Mouse (Mus musculus): ENCODE data around the gene Olfr1394. TPM values are rescaled to one million over a fixed set of nuclear protein-coding genes. Genes with fewer than 3 reads are reported as not detected.
"Not testable (repeated sequence)": the region's sequence is repeated elsewhere in the genome, so short reads cannot be mapped to it uniquely, and the experiment has no call there.

The Olfr1394 gene
- total RNA-seq (2021) = not detected

- DNase-seq (ENCODE audit: low spot score in 2 of 2) = no peak
- intact Hi-C loops (cut with DNase I) = no loop called here
Observed at GRCm38 (mm10) chr11:49154077-49154476, at the start of gene Olfr1394. Gene Olfr1394, plus strand, starts transcription at chr11:49154377.

- no peak for DNase-seq (ENCODE audit: low spot score in 2 of 2)
- intact Hi-C loops (cut with DNase I) = no loop called here
Observed at GRCm38 (mm10) chr11:49105752-49106151, 48.4 kb upstream of the Olfr1394 start.

GRCm38 (mm10) chr11:49107650-49108537 is 46.3 kb upstream of the Olfr1394 start:
- intact Hi-C loops (cut with DNase I) = no loop called here
- no peak for DNase-seq (ENCODE audit: low spot score in 2 of 2)

GRCm38 (mm10) chr11:49108833-49109232 is 45.3 kb upstream of the Olfr1394 start:
- peak in 1 of 2 experiments; percentile 11 for DNase-seq (ENCODE audit: low spot score in 2 of 2)
- intact Hi-C loops (cut with DNase I) = no loop called here

- no peak for DNase-seq (ENCODE audit: low spot score in 2 of 2)
- intact Hi-C loops (cut with DNase I) = no loop called here
Observed at GRCm38 (mm10) chr11:49111000-49111399, 43.2 kb upstream of the Olfr1394 start.

DNA sequence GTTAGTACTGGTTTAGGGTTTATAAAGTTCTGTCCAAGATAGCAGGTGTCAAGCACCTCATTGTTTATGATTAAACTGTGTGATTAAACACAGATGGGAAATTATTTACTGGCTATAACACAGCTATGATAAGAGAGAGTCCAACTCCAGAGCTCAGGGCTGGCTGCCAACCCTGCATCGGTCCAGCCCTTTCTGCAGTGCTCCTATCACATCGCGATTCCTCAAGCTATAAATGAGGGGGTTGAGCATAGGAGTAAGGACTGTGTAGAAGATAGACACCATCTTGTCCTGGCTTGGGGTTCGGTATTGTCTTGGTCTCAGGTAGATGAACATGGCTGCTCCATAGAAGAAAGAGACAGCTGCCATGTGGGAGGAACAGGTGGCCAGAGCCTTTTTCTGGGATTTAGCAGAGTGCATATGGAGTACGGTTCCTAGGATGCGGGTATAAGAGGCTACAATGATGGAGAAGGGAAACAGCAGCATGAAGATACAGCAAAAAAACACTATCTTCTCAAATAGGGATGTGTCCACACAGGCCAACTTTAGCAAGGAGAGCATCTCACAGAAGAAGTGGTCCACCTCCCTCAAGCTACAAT is 41.5 kb upstream of the Olfr1394 start:
- intact Hi-C loops (cut with DNase I) = no loop called here
- DNase-seq (ENCODE audit: low spot score in 2 of 2) = peak; percentile 29 to 39

DNA sequence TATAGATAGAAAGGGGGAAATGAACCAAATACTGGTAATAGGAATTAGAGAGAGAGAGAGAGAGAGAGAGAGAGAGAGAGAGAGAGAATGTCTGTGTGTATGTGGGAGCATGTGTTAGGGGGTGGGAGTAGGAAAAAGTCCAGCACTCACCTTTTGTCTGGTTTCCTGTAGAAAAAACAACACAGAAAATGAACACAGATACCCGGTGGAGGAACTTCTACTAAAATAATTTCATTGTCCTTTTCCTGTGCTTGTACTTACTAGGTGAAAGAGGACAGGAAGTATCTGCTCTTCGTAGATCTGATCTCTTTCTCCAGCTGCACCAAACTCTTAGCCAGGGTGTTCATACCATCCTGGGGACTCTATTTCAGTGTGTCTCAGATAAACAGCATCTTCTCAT is 40.0 kb upstream of the Olfr1394 start:
- DNase-seq (ENCODE audit: low spot score in 2 of 2) = no peak
- intact Hi-C loops (cut with DNase I) = no loop called here

DNA sequence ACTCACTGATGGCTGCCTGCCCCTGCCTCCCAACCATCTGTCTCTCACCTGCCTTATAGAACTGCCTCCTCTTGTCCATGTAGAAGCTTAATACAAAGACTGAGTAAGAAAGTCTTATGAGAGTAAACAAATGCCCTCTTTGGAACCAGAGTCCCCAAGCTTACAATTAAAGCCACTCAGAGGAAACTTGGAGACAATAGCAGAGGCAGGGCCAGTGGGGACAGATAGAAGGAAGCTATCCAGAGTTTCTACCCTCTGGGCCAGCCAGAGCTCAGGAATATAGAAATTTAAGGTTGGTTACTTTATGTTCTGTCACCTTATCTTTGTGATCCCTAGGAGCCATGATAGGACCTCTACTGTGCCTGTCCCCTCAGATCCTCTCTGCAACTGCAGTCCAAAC is 39.4 kb upstream of the Olfr1394 start, which contains the start of gene Olfr1396:
TSS of gene Olfr1396 (minus strand) at position 101 of the 400 bp plus-strand sequence.
- DNase-seq (ENCODE audit: low spot score in 2 of 2) = no peak
- intact Hi-C loops (cut with DNase I) = no loop called here

DNA sequence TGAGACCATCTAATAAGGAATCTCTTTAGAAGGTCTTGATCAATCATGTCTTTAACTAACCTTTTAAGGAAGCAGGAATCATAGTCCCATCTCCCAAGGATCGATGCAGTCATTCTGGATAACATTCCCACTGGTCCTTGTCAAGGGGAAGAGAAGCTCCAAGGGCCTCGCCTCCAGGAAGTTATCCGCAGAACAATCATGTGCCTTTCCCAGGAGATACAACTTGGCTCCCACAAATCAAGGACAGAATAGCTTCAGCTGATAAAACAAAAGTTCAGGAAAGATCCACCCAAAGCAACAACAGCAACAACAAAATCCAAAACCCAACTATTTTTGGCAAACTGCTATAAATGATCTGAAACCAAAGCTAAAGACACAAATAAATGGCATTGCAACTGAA is 34.5 kb upstream of the Olfr1394 start:
- intact Hi-C loops (cut with DNase I) = no loop called here
- no peak for DNase-seq (ENCODE audit: low spot score in 2 of 2)

DNA sequence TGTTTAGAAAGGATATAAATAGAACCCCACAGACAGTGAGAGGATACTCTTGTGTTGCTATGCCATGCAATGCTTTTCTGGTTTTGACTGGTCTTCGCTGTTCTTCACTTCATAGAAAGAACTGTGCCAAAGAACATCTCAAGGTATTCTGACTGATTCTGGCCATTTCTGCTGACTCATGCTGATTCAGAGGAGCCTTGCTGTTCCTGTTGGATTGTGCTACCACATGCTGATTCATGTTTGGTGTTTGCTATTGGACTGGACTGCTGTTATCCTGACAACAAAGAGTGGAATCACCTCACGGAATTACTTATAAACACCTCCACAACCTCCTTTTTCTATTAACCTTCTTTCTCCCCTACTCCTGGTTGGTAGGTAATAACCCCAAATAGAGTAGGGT is 30.0 kb upstream of the Olfr1394 start:
- intact Hi-C loops (cut with DNase I) = no loop called here
- no peak for DNase-seq (ENCODE audit: low spot score in 2 of 2)

DNA sequence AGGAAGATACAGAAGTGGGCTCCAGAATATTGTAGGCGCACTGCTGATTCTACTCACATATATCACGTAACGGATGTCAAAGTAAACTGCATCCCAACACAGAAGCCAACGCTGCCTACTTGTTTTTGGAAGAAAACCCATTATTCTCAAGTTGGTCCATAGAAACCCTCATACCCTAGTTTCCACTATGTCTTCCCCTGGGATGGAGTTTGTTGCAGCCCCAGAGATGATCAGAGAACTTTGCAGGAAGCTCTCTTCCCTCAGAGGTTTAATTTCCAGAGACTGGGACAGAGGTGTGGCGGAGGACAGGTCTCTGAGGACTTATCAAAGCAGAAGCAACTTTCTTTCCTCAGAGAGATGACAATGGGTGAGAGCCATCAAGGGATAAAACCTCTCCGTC is 12.2 kb upstream of the Olfr1394 start, which contains the start of gene Olfr1395:
TSS of gene Olfr1395 (plus strand) at position 301 of the 400 bp plus-strand sequence.
- no peak for DNase-seq (ENCODE audit: low spot score in 2 of 2)
- intact Hi-C loops (cut with DNase I) = no loop called here

- intact Hi-C loops (cut with DNase I) = no loop called here
- no peak for DNase-seq (ENCODE audit: low spot score in 2 of 2)
Observed at GRCm38 (mm10) chr11:49156821-49157814, 2.9 kb downstream of the Olfr1394 start.

- intact Hi-C loops (cut with DNase I) = no loop called here
Observed at GRCm38 (mm10) chr11:49168839-49169611, 14.8 kb downstream of the Olfr1394 start.

GRCm38 (mm10) chr11:49170576-49170975 is 16.4 kb downstream of the Olfr1394 start:
- intact Hi-C loops (cut with DNase I) = no loop called here
- no peak for DNase-seq (ENCODE audit: low spot score in 2 of 2)

More at GRCm38 (mm10) chr11:49168839-49169611, 14.8 kb downstream of the Olfr1394 start:
- peak; percentile 17 to 21 for DNase-seq (ENCODE audit: low spot score in 2 of 2)

DNA sequence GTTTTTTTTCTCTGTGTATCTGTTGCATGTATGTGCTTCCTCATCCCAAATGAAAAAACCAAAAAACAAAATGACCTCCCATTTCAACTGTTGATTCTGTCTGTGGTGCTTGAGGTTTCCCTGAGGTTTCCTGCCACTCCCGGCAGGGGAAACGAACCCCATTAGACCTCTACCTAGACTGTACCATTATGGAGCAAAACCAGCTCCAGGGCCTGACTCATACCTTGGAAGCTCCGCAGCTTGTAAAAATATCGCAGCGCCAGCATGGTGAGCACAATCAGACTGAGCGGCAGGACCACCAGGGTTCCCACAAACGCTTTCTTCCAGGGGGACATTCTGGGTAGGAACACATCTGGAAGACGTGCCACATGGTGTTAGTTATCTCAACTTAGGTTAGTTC is 21.2 kb downstream of the Olfr1394 start:
- intact Hi-C loops (cut with DNase I) = no loop called here
- DNase-seq (ENCODE audit: low spot score in 2 of 2) = no peak

GRCm38 (mm10) chr11:49176047-49176779 is 22.0 kb downstream of the Olfr1394 start:
- DNase-seq (ENCODE audit: low spot score in 2 of 2); intact Hi-C loops (cut with DNase I): not testable (repeated sequence)

DNA sequence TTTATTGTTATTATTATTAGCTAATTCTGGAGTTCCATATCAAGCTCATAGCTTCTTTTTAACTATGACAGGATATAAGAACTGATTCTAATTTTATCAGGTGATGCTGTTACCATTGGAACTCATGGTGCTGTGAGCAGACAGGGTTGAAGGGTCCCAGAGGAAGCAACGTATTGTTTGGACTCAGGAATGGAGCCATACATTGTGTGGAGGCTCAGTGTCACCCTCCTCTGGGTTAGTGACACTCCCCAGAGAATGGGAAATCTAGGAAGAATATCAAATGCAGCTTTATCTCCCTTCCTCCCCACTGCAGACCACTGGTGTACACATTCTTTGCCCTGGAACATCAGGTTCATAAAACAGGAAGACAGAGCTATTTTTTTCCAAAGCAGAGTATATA is 29.0 kb downstream of the Olfr1394 start:
- no peak for DNase-seq (ENCODE audit: low spot score in 2 of 2)
- intact Hi-C loops (cut with DNase I) = loop anchor here (10.0 kb wide), 1 partner anchor 308 kb away; the partner anchor contains the start of gene Irgm1

- intact Hi-C loops (cut with DNase I) = loop anchor here (5.0 to 10.0 kb wide), 2 partner anchors 66 to 312 kb away; partner anchors contain the start of gene Irgm1
- DNase-seq (ENCODE audit: low spot score in 2 of 2) = no peak
Observed at GRCm38 (mm10) chr11:49186452-49186851, 32.3 kb downstream of the Olfr1394 start.
